Mouse (Mus musculus) liver, embryonic 13.5 days (tissue): ENCODE measurements around the gene Hspa1a. TPM values are rescaled to one million over a fixed set of nuclear protein-coding genes. Genes with fewer than 3 reads are reported as not detected.
A peak's percentile ranks its signal among the peaks of the same experiment; 100 is the strongest.
"Not testable (repeated sequence)": the region's sequence is repeated elsewhere in the genome, so short reads cannot be mapped to it uniquely, and the experiment has no call there.

Experiments used
- ATAC-seq: fragments of 200-750 bp; cut with Nextera tagmentation; 2 replicates; pipeline ENCODE4 v1.8.0; 2017; ENCODE audit warnings: low read depth, mild to moderate bottlenecking, moderate number of reproducible peaks, moderate library complexity
- DNase-seq: peaks from one replicate; pipeline ENCODE4 v3.0.0; 2022
- H3K27ac ChIP-seq: fragments of 300-500 bp; sonication (generic); 2 replicates; pipeline ENCODE4 v1.5.1; 2015; ENCODE audit warnings: moderate library complexity, mild to moderate bottlenecking, inconsistent platforms
- H3K27me3 ChIP-seq: fragments of 300-500 bp; sonication (generic); 2 replicates; pipeline ENCODE4 v1.6.1; 2015; ENCODE audit warnings: mild to moderate bottlenecking, inconsistent platforms
- H3K36me3 ChIP-seq: fragments of 300-500 bp; sonication (generic); 2 replicates; pipeline ENCODE4 v1.6.1; 2015; ENCODE audit warnings: mild to moderate bottlenecking, inconsistent platforms
- H3K4me1 ChIP-seq: fragments of 300-500 bp; sonication (generic); replicated peaks from 2 replicates; pipeline ENCODE4 v1.6.1; 2015; ENCODE audit warnings: inconsistent platforms
- H3K4me2 ChIP-seq: fragments of 300-500 bp; sonication (generic); 2 replicates; pipeline ENCODE4 v1.6.1; 2015; ENCODE audit warnings: inconsistent platforms, mild to moderate bottlenecking, moderate library complexity
- H3K4me3 ChIP-seq: fragments of 300-500 bp; sonication (generic); replicated peaks from 2 replicates; pipeline ENCODE4 v1.5.1; 2015; ENCODE audit warnings: mild to moderate bottlenecking, inconsistent platforms
- H3K9ac ChIP-seq: fragments of 300-500 bp; sonication (generic); 2 replicates; pipeline ENCODE4 v1.6.1; 2015; ENCODE audit warnings: mild to moderate bottlenecking, inconsistent platforms
- H3K9me3 ChIP-seq: fragments of 300-500 bp; sonication (generic); replicated peaks from 2 replicates; pipeline ENCODE4 v1.6.1; 2016; ENCODE audit warnings: inconsistent platforms
- WGBS: fragments of 180-500 bp; shearing (Covaris S2); methylation state at CpG from one replicate; pipeline ENCODE4 v1.1.7; 2015; ENCODE audit not compliant: insufficient replicate concordance; 5-methylcytosine and 5-hydroxymethylcytosine counted together
- polyA plus RNA-seq: library from polyadenylated mRNA; unstranded; fragments of >200 nt; fragmentation: Nextera tagmentation; extraction: Ambion mirVana; gene quantifications from 2 replicates; pipeline ENCODE4 v1.2.1, GENCODE M21; 2015

The Hspa1a gene
- polyA plus RNA-seq, 1 experiment from 2014 or later = 2.1 TPM

DNA sequence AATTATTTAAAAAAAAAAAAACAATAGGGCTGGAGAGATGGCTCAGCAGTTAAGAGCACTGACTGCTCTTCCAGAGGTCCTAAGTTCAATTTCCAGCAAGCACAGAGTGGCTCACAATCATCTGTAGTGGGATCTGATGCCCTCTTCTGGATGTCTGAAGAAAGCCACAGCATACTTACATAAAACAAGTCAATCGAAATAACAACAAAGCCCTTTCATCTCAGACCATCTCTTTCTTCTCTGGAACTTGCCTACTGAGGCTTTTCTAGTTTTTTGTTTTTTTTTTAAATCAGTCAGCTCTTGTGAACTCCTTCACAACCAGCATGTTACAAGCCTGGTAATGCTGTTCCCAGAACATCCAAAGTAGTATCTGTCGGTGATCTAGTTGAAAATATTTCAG lies 8.7 kb upstream of the Hspa1a start:
- DNase-seq (no peak), ATAC-seq (no peak)
- Histone ChIP-seq H3K4me3 (peak overlapping the region; percentile 79), H3K9ac (peak overlapping the region; percentile 88), H3K27me3 (no peaks in the 10 kb centered on the region), H3K9me3 (no peaks in the 10 kb centered on the region), H3K27ac (peak overlapping the region; percentile 94), H3K36me3 (peaks cover 21% of the 10 kb centered on the region), H3K4me1 (peaks cover 37% of the 10 kb centered on the region), H3K4me2 (peak overlapping the region; percentile 78)
- WGBS = 9% methylated on average over 2 of the region's 2 CpGs

- Histone ChIP-seq H3K27ac (no peak overlapping the region), H3K4me3 (no peak overlapping the region), H3K9me3 (no peaks in the 10 kb centered on the region), H3K36me3 (peaks cover 11% of the 10 kb centered on the region), H3K4me2 (0 out of 2 replicates have a peak overlapping the region, but pooled peaks have one; percentile 78), H3K27me3 (no peaks in the 10 kb centered on the region), H3K9ac (peak overlapping the region; percentile 49; the same call in 1 of the 2 replicates), H3K4me1 (peaks cover 30% of the 10 kb centered on the region)
- DNase-seq = no peak
- WGBS = 68% methylated on average over 4 of the region's 4 CpGs
- no peak for ATAC-seq
These were observed 7.7 kb upstream of the Hspa1a start for GRCm38 (mm10) chr17:34979631-34980030.

DNA sequence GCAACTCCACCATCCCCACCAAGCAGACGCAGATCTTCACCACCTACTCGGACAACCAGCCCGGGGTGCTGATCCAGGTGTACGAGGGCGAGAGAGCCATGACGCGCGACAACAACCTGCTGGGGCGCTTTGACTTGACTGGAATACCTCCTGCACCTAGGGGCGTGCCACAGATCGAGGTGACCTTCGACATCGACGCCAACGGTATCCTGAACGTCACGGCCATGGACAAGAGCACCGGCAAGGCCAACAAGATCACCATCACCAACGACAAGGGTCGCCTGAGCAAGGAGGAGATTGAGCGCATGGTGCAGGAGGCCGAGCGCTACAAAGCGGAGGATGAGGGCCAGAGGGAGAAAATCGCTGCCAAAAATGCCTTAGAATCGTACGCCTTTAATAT lies 6.3 kb upstream of the Hspa1a start:
- WGBS = 87% methylated on average over 27 of the region's 27 CpGs
- peaks cover 9% of the 10 kb centered on the region; the same call in 1 of the 2 replicates for H3K36me3 ChIP-seq

GRCm38 (mm10) chr17:34977000-34977399 lies 5.0 kb upstream of the Hspa1a start:
- Histone ChIP-seq H3K27me3 (peaks cover 20% of the 10 kb centered on the region), H3K27ac (no peak overlapping the region), H3K4me3 (no peak overlapping the region), H3K9me3 (no peaks in the 10 kb centered on the region), H3K4me1 (peaks cover 20% of the 10 kb centered on the region), H3K9ac (no peak overlapping the region), H3K4me2 (no peak overlapping the region), H3K36me3 (peaks cover 9% of the 10 kb centered on the region; the same call in 1 of the 2 replicates)
- no peak for DNase-seq
- WGBS = 86% methylated on average over 20 of the region's 20 CpGs
- ATAC-seq = no peak

More for the DNA sequence above, 6.3 kb upstream of the Hspa1a start:
- H3K27me3 ChIP-seq = peaks cover 8% of the 10 kb centered on the region
- no peak overlapping the region for H3K9ac ChIP-seq
- no peak for DNase-seq
- peaks cover 24% of the 10 kb centered on the region for H3K4me1 ChIP-seq
- no peak overlapping the region for H3K27ac ChIP-seq
- H3K4me3 ChIP-seq = no peak overlapping the region
- no peak for ATAC-seq
- H3K9me3 ChIP-seq = no peaks in the 10 kb centered on the region
- H3K4me2 ChIP-seq = no peak overlapping the region

- Histone ChIP-seq H3K4me1 (peaks cover 16% of the 10 kb centered on the region), H3K4me2 (no peak overlapping the region), H3K4me3 (no peak overlapping the region), H3K27me3 (peaks cover 26% of the 10 kb centered on the region), H3K36me3 (peaks cover 9% of the 10 kb centered on the region; the same call in 1 of the 2 replicates), H3K9ac (no peak overlapping the region), H3K27ac (no peak overlapping the region), H3K9me3 (no peaks in the 10 kb centered on the region)
- 62% methylated on average over 3 of the region's 3 CpGs for WGBS
- ATAC-seq = no peak
- no peak for DNase-seq
These were observed 3.9 kb upstream of the Hspa1a start for GRCm38 (mm10) chr17:34975581-34976492.

DNA sequence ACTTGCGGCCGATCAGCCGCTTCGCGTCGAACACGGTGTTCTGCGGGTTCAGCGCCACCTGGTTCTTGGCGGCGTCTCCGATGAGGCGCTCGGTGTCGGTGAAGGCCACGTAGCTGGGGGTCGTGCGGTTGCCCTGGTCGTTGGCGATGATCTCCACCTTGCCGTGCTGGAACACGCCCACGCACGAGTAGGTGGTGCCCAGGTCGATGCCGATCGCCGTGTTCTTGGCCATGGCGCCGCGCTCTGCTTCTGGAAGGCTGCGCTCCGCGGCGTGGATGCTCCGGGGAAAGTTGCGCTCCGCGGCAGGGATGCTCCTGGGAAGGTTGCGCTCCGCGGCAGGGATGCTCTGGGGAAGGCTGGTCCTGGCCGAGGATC lies 275 bp downstream of the Hspa1a start:
- H3K4me1 ChIP-seq, H3K9ac ChIP-seq, H3K27ac ChIP-seq, H3K9me3 ChIP-seq, H3K36me3 ChIP-seq, DNase-seq: not testable (repeated sequence)
- 2% methylated on average over 26 of the region's 43 CpGs for WGBS
- ATAC-seq = peak; percentile 25
- Histone ChIP-seq H3K4me3 (peak overlapping the region; percentile 50), H3K27me3 (peaks cover 62% of the 10 kb centered on the region), H3K4me2 (peak overlapping the region; percentile 72)

- not testable (repeated sequence) for H3K4me3 ChIP-seq, DNase-seq, H3K9me3 ChIP-seq, ATAC-seq, H3K4me1 ChIP-seq, H3K36me3 ChIP-seq, H3K27ac ChIP-seq, H3K4me2 ChIP-seq, H3K9ac ChIP-seq
- WGBS = 34% methylated on average over 24 of the region's 37 CpGs
- peaks cover 69% of the 10 kb centered on the region for H3K27me3 ChIP-seq
These were observed 1.1 kb downstream of the Hspa1a start for GRCm38 (mm10) chr17:34970850-34971249.

GRCm38 (mm10) chr17:34969822-34970221 lies 2.1 kb downstream of the Hspa1a start, which contains the start of gene Gm20481:
Gene Gm20481 (plus strand): TSS chr17:34969912.
- H3K9ac ChIP-seq, DNase-seq, H3K27ac ChIP-seq, H3K4me3 ChIP-seq, ATAC-seq, H3K9me3 ChIP-seq, H3K36me3 ChIP-seq, H3K4me2 ChIP-seq: not testable (repeated sequence)
- peaks cover 11% of the 10 kb centered on the region for H3K4me1 ChIP-seq
- peaks cover 79% of the 10 kb centered on the region for H3K27me3 ChIP-seq
- 46% methylated on average over 7 of the region's 11 CpGs for WGBS

DNA sequence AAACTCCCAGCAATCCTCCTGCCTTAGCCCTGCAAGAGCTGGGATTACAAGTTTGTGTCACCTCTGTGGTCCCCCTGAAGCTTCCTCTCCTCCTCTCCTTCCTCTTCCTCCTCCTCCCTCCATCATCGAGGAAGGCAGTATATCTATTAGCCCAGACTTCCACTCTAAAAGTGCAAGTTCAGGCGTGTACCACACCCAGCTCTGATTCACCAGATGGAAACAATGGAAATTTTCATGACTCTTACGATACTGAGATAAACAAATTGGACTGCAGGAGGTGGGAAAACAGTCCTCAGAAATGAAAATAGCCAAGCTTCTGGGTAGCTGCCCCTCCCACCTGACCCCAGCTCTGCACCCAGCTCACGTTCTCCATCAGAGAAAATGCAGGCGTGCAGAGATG lies 6.3 kb downstream of the Hspa1a start:
- H3K27ac ChIP-seq = no peak overlapping the region
- peaks cover 83% of the 10 kb centered on the region for H3K27me3 ChIP-seq
- H3K4me1 ChIP-seq = peaks cover 7% of the 10 kb centered on the region; the same call in 1 of the 2 replicates
- no peak overlapping the region for H3K9ac ChIP-seq
- no peak overlapping the region for H3K4me2 ChIP-seq
- DNase-seq (no peak), ATAC-seq (no peak)
- H3K36me3 ChIP-seq = no peaks in the 10 kb centered on the region
- H3K4me3 ChIP-seq = no peak overlapping the region
- WGBS = 35% methylated on average over 5 of the region's 5 CpGs
- no peaks in the 10 kb centered on the region for H3K9me3 ChIP-seq

GRCm38 (mm10) chr17:34964640-34965049 lies 7.3 kb downstream of the Hspa1a start:
- 27% methylated on average over 1 of the region's 1 CpGs for WGBS
- H3K27me3 ChIP-seq = peaks cover 82% of the 10 kb centered on the region

DNA sequence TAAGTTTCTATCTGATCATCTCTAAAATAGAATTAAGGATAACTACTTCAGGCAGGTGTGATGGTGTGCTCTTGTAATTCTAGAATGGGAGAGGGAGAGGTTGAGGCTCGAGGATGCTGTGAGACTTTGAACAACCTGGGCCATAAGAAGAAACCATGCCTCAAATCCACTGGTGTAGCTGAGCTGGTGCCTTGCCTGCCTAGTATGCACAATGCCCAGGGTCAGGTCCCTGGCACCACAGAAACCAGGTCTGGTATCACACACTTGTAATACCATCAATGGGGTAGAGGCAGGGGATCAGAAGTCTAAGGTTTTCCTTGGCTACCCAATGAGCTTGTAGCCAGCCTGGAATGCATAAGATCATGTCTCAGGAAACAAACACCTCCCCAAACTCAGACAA lies 9.1 kb downstream of the Hspa1a start:
- 34% methylated on average over 1 of the region's 1 CpGs for WGBS
- no peak overlapping the region for H3K4me2 ChIP-seq
- no peak overlapping the region for H3K9ac ChIP-seq
- no peak overlapping the region for H3K27ac ChIP-seq
- no peaks in the 10 kb centered on the region for H3K36me3 ChIP-seq
- ATAC-seq = no peak
- peaks cover 20% of the 10 kb centered on the region for H3K4me1 ChIP-seq
- no peak overlapping the region for H3K4me3 ChIP-seq
- H3K27me3 ChIP-seq = peaks cover 76% of the 10 kb centered on the region
- DNase-seq = no peak
- H3K9me3 ChIP-seq = no peaks in the 10 kb centered on the region

More at GRCm38 (mm10) chr17:34964640-34965049, 7.3 kb downstream of the Hspa1a start:
- H3K4me3 ChIP-seq = no peak overlapping the region
- H3K36me3 ChIP-seq = no peaks in the 10 kb centered on the region
- H3K9ac ChIP-seq = no peak overlapping the region
- DNase-seq (no peak), ATAC-seq (no peak)
- no peak overlapping the region for H3K27ac ChIP-seq
- peaks cover 16% of the 10 kb centered on the region for H3K4me1 ChIP-seq
- no peaks in the 10 kb centered on the region for H3K9me3 ChIP-seq
- no peak overlapping the region for H3K4me2 ChIP-seq
